ENCODE assay signal across 30 mouse cellular contexts in genomic region chr6:31568070-31568595, GRCm38 (mm10). TPM values are rescaled to one million over a fixed set of nuclear protein-coding genes. Genes with fewer than 3 reads are reported as not detected.
DNase-seq lines count a peak whose midpoint lies in the region; ATAC-seq and TF ChIP-seq lines count a peak whose summit lies in the region.
"Had no signal": no experiment of that assay in that cellular context is flagged by ENCODE, and none has a peak within 500 bp of the region (broad histone marks: within the 10 kb centered on the region; RNA-seq: fewer than 3 reads in every experiment).

No protein-coding gene starts in this region.

- 23% methylated on average over 7 of the region's 7 CpGs for WGBS in embryonic facial prominence, embryonic 11.5 days
- WGBS in embryonic facial prominence, embryonic 10.5 days = 22% methylated on average over 7 of the region's 7 CpGs
- WGBS in liver, postnatal 0 days (ENCODE audit: insufficient replicate concordance) = 43% methylated on average over 7 of the region's 7 CpGs

- peak; percentile 24 for DNase-seq in embryonic facial prominence, embryonic 11.5 days (ENCODE audit: low spot score)
- DNase-seq in embryonic facial prominence, embryonic 10.5 days (ENCODE audit: low spot score) = no peak
- peak; percentile 35 for DNase-seq in retina, postnatal 1 day
- no peak for DNase-seq in retina, embryonic 14.5 days (ENCODE audit: low spot score)
- peak; percentile 72 for DNase-seq in R1 (ENCODE audit: low read depth, low spot score)
- DNase-seq in yolk sac, embryonic 10.5 days (ENCODE audit: low spot score) = peak; percentile 70
- no peak for DNase-seq in liver, postnatal 0 days
- DNase-seq: adrenal gland, adult 8-10 months; cerebellum, adult 8-10 months; forebrain, postnatal 0 days; gastrocnemius, postnatal 25 days; heart, adult 18-20 months; heart, postnatal 10 days; kidney, postnatal 36 days; right cerebral cortex, adult 18-20 months; right cerebral cortex, postnatal 4 days; thymus, adult 18-20 months; thymus, postnatal 36 days had no signal

- H3K4me1 ChIP-seq in embryonic facial prominence, embryonic 11.5 days (ENCODE audit: control insufficient read depth, insufficient read depth, low read length) = peaks cover 2% of the 10 kb centered on the region; the same call in 1 of the 2 replicates
- H3K4me1 ChIP-seq in embryonic facial prominence, embryonic 10.5 days = peaks cover 36% of the 10 kb centered on the region
- H3K4me1 ChIP-seq in liver, postnatal 0 days (ENCODE audit: insufficient read depth) = peaks cover 18% of the 10 kb centered on the region

- H3K9me3 ChIP-seq in embryonic facial prominence, embryonic 11.5 days (replicated peaks; ENCODE audit: control insufficient read depth, low read length) = no peaks in the 10 kb centered on the region
- H3K9me3 ChIP-seq in embryonic facial prominence, embryonic 10.5 days = no peaks in the 10 kb centered on the region
- no peaks in the 10 kb centered on the region for H3K9me3 ChIP-seq in liver, postnatal 0 days (ENCODE audit: low read length)
- H3K9me3 ChIP-seq: heart, embryonic 12.5 days; hindbrain, embryonic 12.5 days; kidney, embryonic 15.5 days; liver, embryonic 15.5 days; midbrain, embryonic 12.5 days; neural tube, embryonic 13.5 days; stomach, embryonic 15.5 days had no signal

- H3K27me3 ChIP-seq in embryonic facial prominence, embryonic 11.5 days (ENCODE audit: control insufficient read depth, insufficient read depth, low read length) = peaks cover 11% of the 10 kb centered on the region
- H3K27me3 ChIP-seq in embryonic facial prominence, embryonic 10.5 days (replicated peaks; ENCODE audit: low read depth, poor library complexity, severe bottlenecking) = peaks cover 69% of the 10 kb centered on the region
- H3K27me3 ChIP-seq in liver, postnatal 0 days (ENCODE audit: insufficient read depth, low read length) = peaks cover 34% of the 10 kb centered on the region
- H3K27me3 ChIP-seq: heart, embryonic 12.5 days; Patski had no signal

- no peak overlapping the region for H3K4me3 ChIP-seq in embryonic facial prominence, embryonic 11.5 days (ENCODE audit: low read depth, low read length)
- no peak overlapping the region for H3K4me3 ChIP-seq in embryonic facial prominence, embryonic 10.5 days
- no peak overlapping the region for H3K4me3 ChIP-seq in liver, postnatal 0 days (ENCODE audit: low read depth, low read length)
- H3K4me3 ChIP-seq: heart, embryonic 12.5 days; hindbrain, embryonic 12.5 days; kidney, embryonic 15.5 days; liver, embryonic 15.5 days; midbrain, embryonic 12.5 days; neural tube, embryonic 13.5 days; stomach, embryonic 15.5 days had no signal

- no peak for TF ChIP-seq EP300 in liver, postnatal 0 days (IDR thresholded peaks at IDR 0.05; ENCODE audit: low read depth)

- no peak for ATAC-seq in embryonic facial prominence, embryonic 11.5 days (replicated peaks; ENCODE audit: insufficient number of reproducible peaks, low FRiP score, low TSS enrichment, low read depth)
- no peak for ATAC-seq in monocyte, adult 5-6 weeks (replicated peaks; ENCODE audit: insufficient number of reproducible peaks, low FRiP score, low TSS enrichment, poor library complexity, severe bottlenecking)
- ATAC-seq in liver, postnatal 0 days = no peak
- ATAC-seq: activated CD4-positive, CD25-positive, alpha-beta regulatory T cell, adult 4 months; forebrain, postnatal 0 days; intestine, postnatal 0 days; Patski had no signal

- no peak overlapping the region for H3K27ac ChIP-seq in embryonic facial prominence, embryonic 11.5 days (replicated peaks; ENCODE audit: low read depth, low read length)
- H3K27ac ChIP-seq in embryonic facial prominence, embryonic 10.5 days (replicated peaks) = no peak overlapping the region
- no peak overlapping the region for H3K27ac ChIP-seq in liver, postnatal 0 days (ENCODE audit: low read depth)
- H3K27ac ChIP-seq: hindbrain, embryonic 12.5 days; kidney, embryonic 15.5 days; liver, embryonic 15.5 days; macrophage; midbrain, embryonic 12.5 days; neural tube, embryonic 13.5 days; stomach, embryonic 15.5 days had no signal

- no peak overlapping the region for H3K4me2 ChIP-seq in embryonic facial prominence, embryonic 11.5 days (ENCODE audit: low read depth, low read length)
- no peak overlapping the region for H3K4me2 ChIP-seq in liver, postnatal 0 days (ENCODE audit: low read depth, low read length)
- H3K4me2 ChIP-seq: heart, embryonic 12.5 days; hindbrain, embryonic 12.5 days; kidney, embryonic 15.5 days; liver, embryonic 15.5 days; midbrain, embryonic 12.5 days; neural tube, embryonic 13.5 days; stomach, embryonic 15.5 days had no signal

- H3K36me3 ChIP-seq in embryonic facial prominence, embryonic 11.5 days (replicated peaks; ENCODE audit: control insufficient read depth, insufficient read depth, low read depth, low read length) = no peaks in the 10 kb centered on the region
- H3K36me3 ChIP-seq in embryonic facial prominence, embryonic 10.5 days (replicated peaks) = no peaks in the 10 kb centered on the region
- no peaks in the 10 kb centered on the region for H3K36me3 ChIP-seq in liver, postnatal 0 days (replicated peaks; ENCODE audit: insufficient read depth, low read length)
- H3K36me3 ChIP-seq: heart, embryonic 12.5 days; hindbrain, embryonic 12.5 days; kidney, embryonic 15.5 days; liver, embryonic 15.5 days; midbrain, embryonic 12.5 days; neural tube, embryonic 13.5 days; stomach, embryonic 15.5 days had no signal

- H3K9ac ChIP-seq in embryonic facial prominence, embryonic 11.5 days (replicated peaks; ENCODE audit: low read length) = no peak overlapping the region
- H3K9ac ChIP-seq in liver, postnatal 0 days (replicated peaks) = no peak overlapping the region
- H3K9ac ChIP-seq: forebrain, postnatal 0 days; heart, embryonic 12.5 days; hindbrain, embryonic 12.5 days; kidney, embryonic 15.5 days; liver, embryonic 15.5 days; midbrain, embryonic 12.5 days; neural tube, embryonic 13.5 days; stomach, embryonic 15.5 days had no signal

- no peak for TF ChIP-seq CTCF in liver, postnatal 0 days (IDR thresholded peaks at IDR 0.05; ENCODE audit: low read depth)

RNA-seq across cellular contexts. Expression of gene Podxl, which starts 4.4 kb away (rescaled TPM):
- 8.2 and 8.4 TPM in 2 replicates for polyA plus RNA-seq in embryonic facial prominence, embryonic 11.5 days (2014; fragmentation: Nextera tagmentation; extraction: Ambion mirVana)
- 16.6 and 18.0 TPM in 2 replicates for polyA plus RNA-seq in embryonic facial prominence, embryonic 10.5 days (2016; fragmentation: Nextera tagmentation; extraction: Ambion mirVana)
- 0.10 to 2.1 TPM (median 0.11 TPM) in 3 replicates for total RNA-seq in monocyte, adult 5-6 weeks (2017)
- polyA plus RNA-seq in liver, postnatal 0 days (2015; fragmentation: Nextera tagmentation; extraction: Ambion mirVana) = 1.5 and 2.8 TPM in 2 replicates
- polyA plus RNA-seq: activated CD4-positive, CD25-positive, alpha-beta regulatory T cell, adult 4 months; macrophage had no signal

Comparison
In these comparisons a context has a peak if more than half of its experiments do, and no peak if none do; other contexts are left out.
1. DNase-seq: peak in embryonic facial prominence, embryonic 11.5 days (single experiment), retina, postnatal 1 day (single experiment), R1 (single experiment) and yolk sac, embryonic 10.5 days (single experiment); none in embryonic facial prominence, embryonic 10.5 days (single experiment), retina, embryonic 14.5 days (single experiment) and liver, postnatal 0 days (single experiment).